Mouse (Mus musculus) central nervous system, embryonic 14 days (tissue): ENCODE data around the gene Pced1a. TPM values are rescaled to one million over a fixed set of nuclear protein-coding genes. Genes with fewer than 3 reads are reported as not detected.

ENCODE experiments used
- polyA plus RNA-seq: library from polyadenylated mRNA; depleted of rRNA; stranded (reverse); fragments of >200 nt; gene quantifications from 2 replicates; pipeline ENCODE4 v1.2.3, GENCODE M21; 2012; rRNA removed

Pced1a gene
- polyA plus RNA-seq = 35.8 and 39.7 TPM in 2 replicates

DNA sequence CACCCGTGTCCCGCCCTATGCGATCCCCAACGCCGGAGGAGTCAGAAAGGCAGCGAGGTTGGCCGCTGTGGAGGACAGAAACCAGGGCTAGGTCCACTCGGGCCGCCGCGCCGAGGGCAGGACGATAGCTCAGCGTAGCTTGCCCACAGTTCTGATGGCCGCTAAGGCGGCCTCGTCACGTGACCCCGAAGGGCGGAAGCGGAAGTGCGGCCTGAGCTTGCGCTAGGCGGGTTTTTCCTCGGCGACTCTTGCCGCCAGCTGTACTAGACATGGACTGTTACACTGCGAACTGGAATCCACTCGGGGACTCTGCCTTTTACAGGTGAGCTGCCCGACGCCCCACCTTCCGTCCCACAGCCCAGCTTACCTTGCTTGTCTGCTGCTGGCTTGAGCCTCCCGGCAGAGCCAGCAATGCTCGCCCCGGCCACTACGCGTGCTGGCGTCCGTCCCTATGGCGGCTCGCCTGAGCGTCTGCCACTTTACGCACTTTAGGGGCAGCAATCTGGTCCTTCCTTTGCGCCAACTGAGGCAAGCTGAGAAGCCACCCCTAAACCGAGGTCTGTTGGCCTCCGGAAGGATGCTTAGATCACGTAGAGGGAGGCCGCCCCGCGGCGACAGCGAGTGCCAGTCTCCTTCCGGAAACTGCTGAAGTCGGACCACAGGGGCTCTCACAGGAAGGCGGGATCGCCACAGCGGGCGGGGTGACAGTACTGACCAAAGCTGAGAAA, at the start of gene Pced1a, which contains the start of gene Vps16:
Gene Pced1a (minus strand): TSS at position 576 of the 728 bp plus-strand sequence.
Gene Vps16 (plus strand): TSS at position 214 of the 728 bp plus-strand sequence.

DNA sequence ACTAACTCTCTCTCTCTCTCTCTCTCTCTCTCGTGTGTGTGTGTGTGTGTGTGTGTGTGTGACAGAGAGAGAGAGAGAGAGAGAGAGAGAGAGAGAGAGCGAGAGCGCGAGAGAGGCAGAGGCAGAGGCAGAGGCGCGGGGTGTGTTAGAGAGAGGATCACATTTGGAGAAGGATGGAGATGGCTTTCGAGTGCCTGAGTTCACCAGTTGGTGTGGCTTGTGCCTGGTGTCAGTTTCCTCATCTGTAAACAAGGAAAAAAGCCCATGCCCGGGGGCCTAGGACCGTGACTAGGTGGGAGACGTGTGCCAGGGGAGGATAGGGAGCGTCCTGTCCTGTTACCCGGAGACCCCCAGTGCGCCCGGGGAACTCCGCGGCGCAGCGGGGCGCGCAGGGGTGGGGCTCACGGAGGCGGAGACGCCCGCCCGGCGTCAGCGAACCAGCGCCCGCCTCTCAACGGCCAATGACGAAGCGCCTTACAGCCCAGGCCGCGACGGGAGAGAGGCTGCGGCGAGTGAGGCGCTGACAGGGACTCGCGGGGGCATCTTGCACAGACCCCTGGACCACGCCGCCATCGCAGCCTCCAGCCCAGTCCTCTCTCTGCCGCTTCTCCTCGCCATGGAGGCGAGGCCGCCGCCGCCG, 25.4 kb upstream of the Pced1a start, which contains the start of gene Ptpra:
Gene Ptpra (plus strand): TSS at position 485 of the 640 bp plus-strand sequence.

DNA sequence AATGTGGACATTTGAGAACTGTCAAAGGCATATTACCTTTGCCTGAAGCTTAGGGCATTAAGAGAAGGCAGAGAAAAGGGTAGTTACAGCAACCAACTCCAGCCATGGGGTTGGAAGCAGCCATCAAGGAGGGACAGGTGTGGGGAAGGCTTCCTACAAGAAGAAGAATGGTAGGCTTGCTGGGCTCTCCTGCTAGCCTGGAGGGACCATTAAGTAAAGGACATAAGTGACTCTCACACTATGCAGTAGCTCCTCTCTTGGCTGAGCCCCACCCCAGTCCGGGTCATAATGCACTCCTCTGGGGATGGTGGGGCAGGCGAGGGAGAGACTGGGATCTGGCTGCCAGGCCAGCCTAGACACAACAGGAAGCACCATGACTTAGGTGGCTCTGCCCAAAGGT, 18.3 kb downstream of the Pced1a start, which contains the start of gene Tmem239:
Gene Tmem239 (plus strand): TSS at position 301 of the 400 bp plus-strand sequence.

DNA sequence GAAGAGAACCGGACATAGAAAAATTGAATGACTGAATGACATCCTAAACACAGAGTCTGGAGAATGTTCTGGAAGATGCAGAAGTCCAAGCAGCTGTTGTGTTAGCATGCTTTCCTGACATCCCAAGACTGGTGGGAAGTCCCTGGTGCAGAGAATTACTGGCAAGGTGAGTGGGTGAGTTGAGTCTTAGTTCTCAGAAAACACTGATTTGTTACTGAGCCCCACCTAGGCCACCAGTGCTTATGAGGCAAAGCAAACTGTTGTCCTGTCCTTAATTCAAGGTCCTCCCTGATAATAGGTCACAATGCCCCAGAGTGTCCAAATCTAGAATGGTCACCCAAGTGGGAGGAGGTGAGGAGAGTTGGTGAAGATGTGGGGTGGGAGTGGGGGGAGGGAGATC, 19.6 kb downstream of the Pced1a start, which contains the start of the genes Gm28372 and 1700020A23Rik:
Gene Gm28372 (plus strand): TSS at position 301 of the 400 bp plus-strand sequence.
Gene 1700020A23Rik (plus strand): TSS at position 321 of the 400 bp plus-strand sequence.

GRCm38 (mm10) chr2:130397186-130397985, 27.1 kb downstream of the Pced1a start, which contains the start of gene Cpxm1:
Cpxm1 (minus strand) TSS chr2:130397574.

Other genes with a start within 250 kb of the Pced1a start
- 319 and 341 TPM in 2 replicates for gene Snrpb, start 245.3 kb downstream of the Pced1a start, polyA plus RNA-seq
- gene Tmc2, start 229.5 kb downstream of the Pced1a start, polyA plus RNA-seq = 0.03 TPM in 1 of 2 replicates, not detected in the other
- 274 and 277 TPM in 2 replicates for gene Nop56, start 150.3 kb downstream of the Pced1a start, polyA plus RNA-seq
- gene Idh3b, start 140.2 kb downstream of the Pced1a start, polyA plus RNA-seq = 195 and 196 TPM in 2 replicates
- gene Ebf4, start 129.5 kb downstream of the Pced1a start, polyA plus RNA-seq = 20.6 and 24.3 TPM in 2 replicates
- gene Cpxm1, start 27.1 kb downstream of the Pced1a start, polyA plus RNA-seq = 22.4 and 46.7 TPM in 2 replicates
- gene Gm28372, start 19.5 kb downstream of the Pced1a start, polyA plus RNA-seq = not detected in 2 replicates
- not detected in 2 replicates for gene 1700020A23Rik, start 19.4 kb downstream of the Pced1a start, polyA plus RNA-seq
- gene Tmem239, start 18.2 kb downstream of the Pced1a start, polyA plus RNA-seq = not detected in 2 replicates
- 160 and 172 TPM in 2 replicates for gene Vps16, start 362 bp downstream of the Pced1a start, polyA plus RNA-seq
- 120 and 125 TPM in 2 replicates for gene Ptpra, start 25.6 kb upstream of the Pced1a start, polyA plus RNA-seq
- gene Mrps26, start 139.0 kb upstream of the Pced1a start, polyA plus RNA-seq = 74.1 and 74.6 TPM in 2 replicates
- gene Oxt, start 151.5 kb upstream of the Pced1a start, polyA plus RNA-seq = 0.45 TPM in 1 of 2 replicates, not detected in the other
- gene Avp, start 157.9 kb upstream of the Pced1a start, polyA plus RNA-seq = 1.7 and 2.7 TPM in 2 replicates
- gene Fastkd5, start 205.3 kb upstream of the Pced1a start, polyA plus RNA-seq = 5.3 and 6.4 TPM in 2 replicates
- 9.8 and 9.9 TPM in 2 replicates for gene Ubox5, start 205.3 kb upstream of the Pced1a start, polyA plus RNA-seq
- 27.5 and 29.7 TPM in 2 replicates for gene Lzts3, start 218.1 kb upstream of the Pced1a start, polyA plus RNA-seq
- gene Ddrgk1, start 240.0 kb upstream of the Pced1a start, polyA plus RNA-seq = 59.0 and 60.2 TPM in 2 replicates
- 94.1 and 106 TPM in 2 replicates for gene Itpa, start 242.9 kb upstream of the Pced1a start, polyA plus RNA-seq